In the genomic region with DNA sequence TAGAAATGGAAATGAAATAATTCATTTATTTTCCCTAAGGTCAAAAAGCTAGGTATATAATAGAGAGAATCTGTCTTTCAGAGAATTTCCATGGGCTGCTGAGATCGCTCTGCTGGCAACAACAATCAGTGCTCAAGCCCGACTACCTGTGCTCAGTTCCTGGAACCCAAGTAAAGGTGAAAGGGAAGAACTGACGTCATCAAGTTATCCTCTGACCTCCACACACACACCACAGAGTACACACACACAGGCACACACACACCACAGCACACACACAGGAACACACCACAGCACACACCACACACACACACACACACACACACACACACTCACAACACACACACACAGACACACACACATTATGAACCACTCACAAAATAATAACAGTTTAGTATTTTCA, we compare ENCODE assay signal across 17 mouse cellular contexts.
"Had no signal": no experiment of that assay in that cellular context is flagged by ENCODE, and none has a peak within 500 bp of the region (broad histone marks: within the 10 kb centered on the region; RNA-seq: fewer than 3 reads in every experiment).

No protein-coding gene starts in this region.

- ATAC-seq: lung, postnatal 0 days; midbrain, embryonic 13.5 days; midbrain, embryonic 15.5 days had no signal

- H3K27ac ChIP-seq: lung, embryonic 15.5 days; macrophage; midbrain, embryonic 13.5 days; midbrain, embryonic 15.5 days; neural tube, embryonic 12.5 days; stomach, embryonic 15.5 days; stomach, postnatal 0 days had no signal

- H3K27me3 ChIP-seq: lung, embryonic 15.5 days; megakaryocyte, embryonic 14.5 days; midbrain, embryonic 13.5 days; midbrain, embryonic 15.5 days; neural tube, embryonic 12.5 days; stomach, embryonic 15.5 days had no signal

- H3K4me2 ChIP-seq: lung, embryonic 15.5 days; midbrain, embryonic 11.5 days; midbrain, embryonic 13.5 days; midbrain, embryonic 15.5 days; neural tube, embryonic 12.5 days; stomach, embryonic 15.5 days had no signal

- H3K9me3 ChIP-seq: lung, embryonic 15.5 days; megakaryocyte, embryonic 14.5 days; midbrain, embryonic 13.5 days; midbrain, embryonic 15.5 days; neural tube, embryonic 12.5 days; stomach, embryonic 15.5 days had no signal

- H3K9ac ChIP-seq: lung, embryonic 15.5 days; midbrain, embryonic 13.5 days; midbrain, embryonic 15.5 days; neural tube, embryonic 12.5 days; stomach, embryonic 15.5 days had no signal

- H3K4me3 ChIP-seq: lung, embryonic 15.5 days; megakaryocyte, embryonic 14.5 days; midbrain, embryonic 13.5 days; midbrain, embryonic 15.5 days; neural tube, embryonic 12.5 days; stomach, embryonic 15.5 days had no signal

- H3K36me3 ChIP-seq: lung, embryonic 15.5 days; midbrain, embryonic 13.5 days; midbrain, embryonic 15.5 days; neural tube, embryonic 12.5 days; stomach, embryonic 15.5 days had no signal

- DNase-seq: lung, adult 2 months; lung, postnatal 14 days; lung, postnatal 36 days; right cerebral cortex, postnatal 14 days; thymus, adult 2 months; thymus, postnatal 25 days; thymus, postnatal 4 days had no signal
